Mouse (Mus musculus) monocyte, adult 5-6 weeks (primary cell): ENCODE measurements around the gene Acaa1b. TPM values are rescaled to one million over a fixed set of nuclear protein-coding genes. Genes with fewer than 3 reads are reported as not detected.

Experiments used
- ATAC-seq: fragments of 153-309, 156-312 bp; replicated peaks from 2 replicates; pipeline ENCODE4 v1.8.0; 2017; ENCODE audit warnings: mild to moderate bottlenecking; ENCODE audit not compliant: low TSS enrichment, insufficient number of reproducible peaks, severe bottlenecking, poor library complexity, low FRiP score
- total RNA-seq: library from RNA; stranded (forward); fragments of 200-1000, 200-491, 200-594 nt; gene quantifications from 3 replicates; pipeline ENCODE4 v1.2.3, GENCODE M21; 2017

Gene Acaa1b
- total RNA-seq, 1 experiment from 2014 or later: not detected

DNA sequence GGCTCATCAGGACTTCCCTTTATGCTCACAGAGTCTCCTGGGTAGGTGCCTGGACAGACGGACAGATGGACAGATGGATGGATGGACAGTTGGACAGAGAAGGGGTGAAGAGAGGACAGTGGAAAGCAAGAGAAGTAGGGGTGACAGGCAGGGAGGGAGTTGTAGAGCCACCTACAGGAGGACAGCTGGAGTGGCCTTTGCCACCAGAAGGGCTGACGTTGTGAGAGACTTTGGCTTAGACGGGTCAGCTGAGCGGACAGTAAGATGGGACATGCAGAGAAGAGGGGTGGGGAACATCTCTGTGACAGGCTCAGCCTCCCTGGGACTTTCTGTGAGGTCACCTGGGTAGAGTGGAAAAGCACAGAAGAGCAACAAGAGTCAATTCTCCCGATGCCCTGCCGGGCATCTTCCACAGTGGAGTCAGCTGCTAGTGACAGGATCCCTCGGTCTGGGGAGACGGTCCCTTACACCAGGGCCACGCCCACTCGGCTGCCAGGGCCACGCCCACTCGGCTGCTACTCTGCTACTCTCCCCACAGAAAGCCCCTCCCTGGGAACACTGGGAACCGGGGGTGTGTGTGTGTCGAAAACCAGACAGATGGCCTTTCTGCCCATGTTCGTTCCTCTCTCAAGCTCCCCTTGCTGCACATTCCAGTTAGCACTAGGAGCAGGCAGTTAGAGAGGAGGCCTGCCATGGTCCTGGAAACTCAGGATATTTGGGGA lies 56.6 kb downstream of the Acaa1b start:
- ATAC-seq: no peak

Other genes with a start within 250 kb of the Acaa1b start
- gene Ctdspl, start 230.6 kb downstream of the Acaa1b start, total RNA-seq: 0.49 TPM in 1 of 3 replicates, not detected in the others
- 17.7 to 39.6 TPM (median 31.0 TPM) in 3 replicates for gene Vill, start 104.3 kb downstream of the Acaa1b start, total RNA-seq
- gene Plcd1, start 63.6 kb downstream of the Acaa1b start, total RNA-seq: 0.10 TPM in 1 of 3 replicates, not detected in the others
- gene Dlec1, start 54.6 kb downstream of the Acaa1b start, total RNA-seq: not detected in 3 replicates
- not detected in 3 replicates for gene Gm47289, start 2.1 kb upstream of the Acaa1b start, total RNA-seq
- gene Slc22a13, start 52.0 kb upstream of the Acaa1b start, total RNA-seq: not detected in 3 replicates
- gene Oxsr1, start 165.3 kb upstream of the Acaa1b start, total RNA-seq: 42.8 to 50.1 TPM (median 45.9 TPM) in 3 replicates
- gene Acaa1a, start 182.6 kb upstream of the Acaa1b start, total RNA-seq: 31.0 to 54.9 TPM (median 52.6 TPM) in 3 replicates
- gene Myd88, start 184.3 kb upstream of the Acaa1b start, total RNA-seq: 71.0 to 79.2 TPM (median 75.9 TPM) in 3 replicates
- gene Xylb, start 200.3 kb upstream of the Acaa1b start, total RNA-seq: 0.39 TPM in 1 of 3 replicates, not detected in the others
- gene Slc22a14, start 208.5 kb upstream of the Acaa1b start, total RNA-seq: 0.21 to 0.48 TPM in 2 of 3 replicates, not detected in the other
- gene Acvr2b, start 245.0 kb upstream of the Acaa1b start, total RNA-seq: 0.49 to 1.9 TPM in 2 of 3 replicates, not detected in the other